Mouse (Mus musculus) bone marrow, adult 2 months (tissue): ENCODE measurements around the gene Ugt1a5. TPM values are rescaled to one million over a fixed set of nuclear protein-coding genes. Genes with fewer than 3 reads are reported as not detected.

Source experiments
- H3K27ac ChIP-seq: fragments of 200-500 bp; 2 replicates; pipeline ENCODE4 v1.5.1; 2012; ENCODE audit warnings: low read depth, mild to moderate bottlenecking, control low read depth, inconsistent platforms, low read length; ENCODE audit not compliant: control insufficient read depth, poor library complexity, insufficient read depth
- H3K4me1 ChIP-seq: fragments of 200-500 bp; 2 replicates; pipeline ENCODE4 v1.6.1; 2011; ENCODE audit warnings: low read length; ENCODE audit not compliant: control insufficient read depth, insufficient read depth
- H3K4me3 ChIP-seq: fragments of 200-500 bp; replicated peaks from 2 replicates; pipeline ENCODE3; 2011; ENCODE audit warnings: mild to moderate bottlenecking, low read depth, low read length, control low read depth; ENCODE audit not compliant: control insufficient read depth
- CTCF ChIP-seq: fragments of 200-500 bp; IDR thresholded peaks from 2 replicates; pipeline ENCODE4 v1.5.1; 2011; ENCODE audit warnings: low read length, control low read depth; ENCODE audit not compliant: control insufficient read depth, insufficient read depth
- POLR2A ChIP-seq: fragments of 200-500 bp; IDR thresholded peaks from 2 replicates; pipeline ENCODE4 v1.6.1; 2011; ENCODE audit warnings: low read depth, mild to moderate bottlenecking, control low read depth, low read length, borderline replicate concordance; ENCODE audit not compliant: control insufficient read depth
- WGBS: fragments of 180-500 bp; shearing (Covaris S2); methylation state at CpG from one replicate; pipeline ENCODE4 v1.1.7; 2018; 5-methylcytosine and 5-hydroxymethylcytosine counted together
- polyA plus RNA-seq: library from polyadenylated mRNA; stranded (reverse); fragments of >200 nt; gene quantifications from 2 replicates; pipeline ENCODE4 v1.2.4, GENCODE M21; 2011; ENCODE audit warnings: low replicate concordance; ENCODE audit not compliant: missing spikeins, insufficient read depth, insufficient read length

Ugt1a5 gene
- polyA plus RNA-seq, 1 experiment = 4.0 TPM

GRCm38 (mm10) chr1:88231803-88232499 is 66.1 kb downstream of the Ugt1a5 start:
- TF ChIP-seq CTCF (no peak), POLR2A (no peak)
- H3K4me3 ChIP-seq = no peak overlapping the region
- WGBS = 62% methylated on average over 7 of the region's 7 CpGs
- no peak overlapping the region for H3K27ac ChIP-seq
- H3K4me1 ChIP-seq = no peaks in the 10 kb centered on the region

- WGBS = 52% methylated on average over 3 of the region's 3 CpGs
- H3K4me1 ChIP-seq = no peaks in the 10 kb centered on the region
- TF ChIP-seq POLR2A (no peak), CTCF (no peak)
Observed at GRCm38 (mm10) chr1:88232664-88233380, 67.0 kb downstream of the Ugt1a5 start.

GRCm38 (mm10) chr1:88233421-88234247 is 67.8 kb downstream of the Ugt1a5 start:
- TF ChIP-seq POLR2A (no peak), CTCF (no peak)
- no peak overlapping the region for H3K27ac ChIP-seq
- H3K4me3 ChIP-seq = no peak overlapping the region
- 64% methylated on average over 14 of the region's 14 CpGs for WGBS
- H3K4me1 ChIP-seq = no peaks in the 10 kb centered on the region

More at GRCm38 (mm10) chr1:88232664-88233380, 67.0 kb downstream of the Ugt1a5 start:
- no peak overlapping the region for H3K4me3 ChIP-seq
- H3K27ac ChIP-seq = no peak overlapping the region

- 53% methylated on average over 4 of the region's 4 CpGs for WGBS
Observed at GRCm38 (mm10) chr1:88234248-88234610, 68.4 kb downstream of the Ugt1a5 start.

GRCm38 (mm10) chr1:88234646-88235045 is 68.8 kb downstream of the Ugt1a5 start:
- no peaks in the 10 kb centered on the region for H3K4me1 ChIP-seq
- H3K4me3 ChIP-seq = no peak overlapping the region
- WGBS = 40% methylated on average over 5 of the region's 5 CpGs
- TF ChIP-seq CTCF (no peak), POLR2A (no peak)
- no peak overlapping the region for H3K27ac ChIP-seq

More at GRCm38 (mm10) chr1:88234248-88234610, 68.4 kb downstream of the Ugt1a5 start:
- H3K4me1 ChIP-seq = no peaks in the 10 kb centered on the region
- H3K27ac ChIP-seq = no peak overlapping the region
- TF ChIP-seq POLR2A (no peak), CTCF (no peak)
- no peak overlapping the region for H3K4me3 ChIP-seq

- WGBS = 60% methylated on average over 11 of the region's 11 CpGs
- TF ChIP-seq CTCF (no peak), POLR2A (no peak)
- H3K27ac ChIP-seq = no peak overlapping the region
- no peaks in the 10 kb centered on the region for H3K4me1 ChIP-seq
- H3K4me3 ChIP-seq = no peak overlapping the region
Observed at GRCm38 (mm10) chr1:88235046-88235893, 69.5 kb downstream of the Ugt1a5 start.

GRCm38 (mm10) chr1:88235894-88236415 is 70.1 kb downstream of the Ugt1a5 start:
- 52% methylated on average over 4 of the region's 4 CpGs for WGBS
- no peak overlapping the region for H3K27ac ChIP-seq
- no peak overlapping the region for H3K4me3 ChIP-seq
- H3K4me1 ChIP-seq = no peaks in the 10 kb centered on the region
- TF ChIP-seq POLR2A (no peak), CTCF (no peak)
